Mouse (Mus musculus) gastrocnemius, adult 18-20 months (tissue): ENCODE measurements around the gene Otud7a. TPM values are rescaled to one million over a fixed set of nuclear protein-coding genes. Genes with fewer than 3 reads are reported as not detected.

ENCODE experiments used
- DNase-seq: peaks from one replicate; pipeline ENCODE4 v3.0.0; 2021; ENCODE audit warnings: low spot score
- long read RNA-seq, 2 experiments: library from polyadenylated mRNA; stranded (forward); transcript quantifications; one replicate each; pipeline ENCODE4 v2.0.0; 2021
- total RNA-seq, 2 experiments: library from RNA; stranded (reverse); gene quantifications; 2 replicates each; pipeline ENCODE4 v1.2.3; 2021

Gene Otud7a
- total RNA-seq: not detected
- long read RNA-seq, experiment 1: 0 reads
- long read RNA-seq, experiment 2: 0 reads

GRCm38 (mm10) chr7:63444484-63445345 lies at the start of gene Otud7a:
Gene Otud7a (plus strand): TSS chr7:63444751.
- DNase-seq: no peak

- no peak for DNase-seq
Observed at GRCm38 (mm10) chr7:63405988-63406387, 38.6 kb upstream of the Otud7a start.

- no peak for DNase-seq
Observed at GRCm38 (mm10) chr7:63445346-63445700, 772 bp downstream of the Otud7a start.

GRCm38 (mm10) chr7:63446951-63447350 lies 2.4 kb downstream of the Otud7a start:
- no peak for DNase-seq

GRCm38 (mm10) chr7:63455228-63455627 lies 10.7 kb downstream of the Otud7a start:
- DNase-seq: no peak

- no peak for DNase-seq
Observed at GRCm38 (mm10) chr7:63462234-63462633, 17.7 kb downstream of the Otud7a start.

- DNase-seq: no peak
Observed at GRCm38 (mm10) chr7:63462684-63463083, 18.1 kb downstream of the Otud7a start.

GRCm38 (mm10) chr7:63466729-63467128 lies 22.2 kb downstream of the Otud7a start:
- no peak for DNase-seq

GRCm38 (mm10) chr7:63468258-63468657 lies 23.7 kb downstream of the Otud7a start:
- no peak for DNase-seq

- no peak for DNase-seq
Observed at GRCm38 (mm10) chr7:63483091-63483490, 38.5 kb downstream of the Otud7a start.

GRCm38 (mm10) chr7:63497051-63497547 lies 52.5 kb downstream of the Otud7a start:
- DNase-seq: no peak

GRCm38 (mm10) chr7:63504202-63504601 lies 59.7 kb downstream of the Otud7a start:
- no peak for DNase-seq

- no peak for DNase-seq
Observed at GRCm38 (mm10) chr7:63508079-63508478, 63.5 kb downstream of the Otud7a start.

- DNase-seq: no peak
Observed at GRCm38 (mm10) chr7:63509825-63510224, 65.3 kb downstream of the Otud7a start.

GRCm38 (mm10) chr7:63511458-63511857 lies 66.9 kb downstream of the Otud7a start:
- no peak for DNase-seq

GRCm38 (mm10) chr7:63512561-63512960 lies 68.0 kb downstream of the Otud7a start:
- DNase-seq: no peak

- DNase-seq: no peak
Observed at GRCm38 (mm10) chr7:63516141-63516895, 71.8 kb downstream of the Otud7a start.

GRCm38 (mm10) chr7:63520299-63520698 lies 75.7 kb downstream of the Otud7a start:
- no peak for DNase-seq

GRCm38 (mm10) chr7:63522403-63522802 lies 77.9 kb downstream of the Otud7a start:
- no peak for DNase-seq

GRCm38 (mm10) chr7:63523051-63523450 lies 78.5 kb downstream of the Otud7a start:
- DNase-seq: no peak

GRCm38 (mm10) chr7:63540293-63540692 lies 95.7 kb downstream of the Otud7a start:
- DNase-seq: no peak

GRCm38 (mm10) chr7:63554457-63554856 lies 109.9 kb downstream of the Otud7a start:
- no peak for DNase-seq
